Comparison of ENCODE assay signal across 7 mouse cellular contexts in the genomic region with DNA sequence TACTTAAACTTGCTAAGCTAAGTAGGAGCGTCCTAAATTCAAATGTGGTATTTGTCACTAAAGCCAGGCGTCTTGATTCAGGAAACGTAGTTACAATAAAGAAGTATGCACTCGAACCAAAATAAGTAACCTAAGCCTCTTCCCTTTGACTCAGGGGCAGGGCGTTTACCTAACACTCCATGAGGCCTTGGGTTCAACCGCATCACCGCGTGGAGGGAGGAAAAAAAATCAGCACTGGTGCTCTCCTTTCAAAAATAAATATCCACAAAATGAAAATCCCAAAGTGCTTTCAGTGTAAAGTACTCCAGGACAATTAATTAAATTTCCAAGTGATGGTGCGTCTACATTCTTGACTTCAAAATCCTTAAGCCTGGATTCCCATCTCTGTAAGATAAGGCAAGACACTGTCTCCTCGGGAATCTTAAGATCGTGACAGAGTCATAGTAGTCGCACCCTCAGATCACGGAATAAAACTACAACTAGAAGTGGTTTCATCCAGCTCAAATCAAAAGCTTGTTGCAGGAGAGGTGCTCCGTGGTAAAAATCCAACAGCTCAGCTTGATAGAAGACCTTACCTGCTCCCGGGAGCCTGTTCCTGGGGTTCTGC. TPM values are rescaled to one million over a fixed set of nuclear protein-coding genes. Genes with fewer than 3 reads are reported as not detected.
DNase-seq lines count a peak whose midpoint lies in the region; ATAC-seq lines count a peak whose summit lies in the region.

No protein-coding gene starts in this region.

- no peaks in the 10 kb centered on the region for H3K9me3 ChIP-seq in embryonic facial prominence, embryonic 14.5 days (ENCODE audit: control insufficient read depth, low read length)
- H3K9me3 ChIP-seq in intestine, embryonic 16.5 days (ENCODE audit: control insufficient read depth, low read length): no peaks in the 10 kb centered on the region
- H3K9me3 ChIP-seq in neural tube, embryonic 12.5 days: no peaks in the 10 kb centered on the region

- H3K9ac ChIP-seq in embryonic facial prominence, embryonic 14.5 days (ENCODE audit: low read depth, low read length): peak overlapping the region; percentile 79
- peak overlapping the region; percentile 94 for H3K9ac ChIP-seq in intestine, embryonic 16.5 days (ENCODE audit: low read depth, low read length)
- peak overlapping the region; percentile 91 for H3K9ac ChIP-seq in neural tube, embryonic 12.5 days

- H3K27ac ChIP-seq in embryonic facial prominence, embryonic 14.5 days (replicated peaks; ENCODE audit: low read depth, low read length): peak overlapping the region; percentile 71
- H3K27ac ChIP-seq in intestine, embryonic 16.5 days (ENCODE audit: low read length): peak overlapping the region; percentile 85
- peak overlapping the region; percentile 46; the same call in 1 of the 2 replicates for H3K27ac ChIP-seq in neural tube, embryonic 12.5 days

- WGBS in embryonic facial prominence, embryonic 14.5 days: 4% methylated on average over 15 of the region's 15 CpGs
- 3% methylated on average over 15 of the region's 15 CpGs for WGBS in intestine, embryonic 16.5 days
- WGBS in neural tube, embryonic 12.5 days: 7% methylated on average over 15 of the region's 15 CpGs

- intact Hi-C loops in gastrocnemius, postnatal 14 days (cut with DNase I; ENCODE audit: low total_unique reads): no loop called here

- peak overlapping the region; percentile 85 for H3K4me2 ChIP-seq in embryonic facial prominence, embryonic 14.5 days (ENCODE audit: low read depth, low read length)
- H3K4me2 ChIP-seq in intestine, embryonic 16.5 days (ENCODE audit: low read depth, low read length): peak overlapping the region; percentile 81
- H3K4me2 ChIP-seq in neural tube, embryonic 12.5 days (replicated peaks): peak overlapping the region; percentile 67

- ATAC-seq in embryonic facial prominence, embryonic 14.5 days (ENCODE audit: low read depth): no peak
- 0 out of 2 replicates have a peak, but pooled peaks have one; percentile 1 for ATAC-seq in intestine, embryonic 16.5 days
- ATAC-seq in neural tube, embryonic 12.5 days (ENCODE audit: low FRiP score, low read depth): no peak

- no peaks in the 10 kb centered on the region for H3K27me3 ChIP-seq in embryonic facial prominence, embryonic 14.5 days (replicated peaks; ENCODE audit: control insufficient read depth, insufficient read depth, low read length)
- no peaks in the 10 kb centered on the region for H3K27me3 ChIP-seq in intestine, embryonic 16.5 days (replicated peaks; ENCODE audit: control insufficient read depth, insufficient read depth, low read length)
- no peaks in the 10 kb centered on the region for H3K27me3 ChIP-seq in neural tube, embryonic 12.5 days (replicated peaks)

- H3K36me3 ChIP-seq in embryonic facial prominence, embryonic 14.5 days (ENCODE audit: control insufficient read depth, insufficient read depth, low read length): peaks cover 9% of the 10 kb centered on the region; the same call in 1 of the 2 replicates
- no peaks in the 10 kb centered on the region; the same call in 1 of the 2 replicates for H3K36me3 ChIP-seq in intestine, embryonic 16.5 days (ENCODE audit: control insufficient read depth, insufficient read depth, low read length)
- H3K36me3 ChIP-seq in neural tube, embryonic 12.5 days: peaks cover 5% of the 10 kb centered on the region

- peaks cover 16% of the 10 kb centered on the region for H3K4me1 ChIP-seq in embryonic facial prominence, embryonic 14.5 days (ENCODE audit: control insufficient read depth, insufficient read depth, low read length)
- H3K4me1 ChIP-seq in intestine, embryonic 16.5 days (ENCODE audit: control insufficient read depth, insufficient read depth, low read length): peaks cover 13% of the 10 kb centered on the region
- H3K4me1 ChIP-seq in neural tube, embryonic 12.5 days: peaks cover 14% of the 10 kb centered on the region

- DNase-seq in retina, postnatal 1 day: peak; percentile 4
- no peak for DNase-seq in retina, embryonic 14.5 days (ENCODE audit: low spot score)
- no peak for DNase-seq in embryonic facial prominence, embryonic 14.5 days (ENCODE audit: low spot score)
- no peak for DNase-seq in gastrocnemius, postnatal 14 days
- no peak for DNase-seq in left cerebral cortex, adult 8-10 months (ENCODE audit: low spot score in 2 of 2)

- H3K4me3 ChIP-seq in embryonic facial prominence, embryonic 14.5 days (ENCODE audit: low read depth, low read length): peak overlapping the region; percentile 78
- peak overlapping the region; percentile 100 for H3K4me3 ChIP-seq in intestine, embryonic 16.5 days (ENCODE audit: low read length)
- peak overlapping the region; percentile 97 for H3K4me3 ChIP-seq in neural tube, embryonic 12.5 days

RNA-seq across cellular contexts. Expression of gene Bdp1, which starts 0.7 kb away (rescaled TPM):
- 22.6 and 23.2 TPM in 2 replicates for polyA plus RNA-seq in embryonic facial prominence, embryonic 14.5 days (2014; fragmentation: Nextera tagmentation; extraction: Ambion mirVana)
- 18.4 and 20.9 TPM in 2 replicates for polyA plus RNA-seq in intestine, embryonic 16.5 days (2015; fragmentation: Nextera tagmentation; extraction: Ambion mirVana)
- 27.8 and 32.8 TPM in 2 replicates for polyA plus RNA-seq in neural tube, embryonic 12.5 days (2016; fragmentation: Nextera tagmentation; extraction: Ambion mirVana)
- 10 to 100 TPM; 11.7 to 12.1 TPM for total RNA-seq in gastrocnemius, postnatal 14 days (2021)
- 10 to 100 TPM; 38.4 to 41.8 (median 39.3) TPM for total RNA-seq in left cerebral cortex, adult 8-10 months (2022)

RNA-seq across cellular contexts. Expression of gene Serf1, which starts 4.7 kb away (rescaled TPM):
- polyA plus RNA-seq in embryonic facial prominence, embryonic 14.5 days (2014; fragmentation: Nextera tagmentation; extraction: Ambion mirVana): 161 and 172 TPM in 2 replicates
- polyA plus RNA-seq in intestine, embryonic 16.5 days (2015; fragmentation: Nextera tagmentation; extraction: Ambion mirVana): 126 and 129 TPM in 2 replicates
- 357 and 369 TPM in 2 replicates for polyA plus RNA-seq in neural tube, embryonic 12.5 days (2016; fragmentation: Nextera tagmentation; extraction: Ambion mirVana)
- 10 to 100 TPM; 11.0 to 12.7 TPM for total RNA-seq in gastrocnemius, postnatal 14 days (2021)
- 10 to 100 TPM in 2 of 4 experiments, 1 to 10 TPM in 2; 8.7 to 16.7 (median 13.0) TPM for total RNA-seq in left cerebral cortex, adult 8-10 months (2022)

RNA-seq across cellular contexts. Expression of gene Smn1, which starts 21.5 kb away (rescaled TPM):
- 43.0 and 50.9 TPM in 2 replicates for polyA plus RNA-seq in embryonic facial prominence, embryonic 14.5 days (2014; fragmentation: Nextera tagmentation; extraction: Ambion mirVana)
- 39.0 and 45.8 TPM in 2 replicates for polyA plus RNA-seq in intestine, embryonic 16.5 days (2015; fragmentation: Nextera tagmentation; extraction: Ambion mirVana)
- polyA plus RNA-seq in neural tube, embryonic 12.5 days (2016; fragmentation: Nextera tagmentation; extraction: Ambion mirVana): 57.4 and 60.1 TPM in 2 replicates
- 10 to 100 TPM; 16.6 to 16.9 TPM for total RNA-seq in gastrocnemius, postnatal 14 days (2021)
- total RNA-seq in left cerebral cortex, adult 8-10 months (2022): 10 to 100 TPM; 33.8 to 44.4 (median 38.6) TPM
